Mouse (Mus musculus) layer of hippocampus, postnatal 10 days (tissue): ENCODE measurements at regions not wholly inside any gene's neighbourhood (a gene's known extent, or its start where the extent isn't known, plus 50 kb on each side); places are given as distances from the start of the nearest gene placed in this dataset.

Source experiments
- DNase-seq, 2 experiments: peaks; one replicate each; pipeline ENCODE4 v3.0.0; 2021; ENCODE audit warnings: low spot score in 2 of 2

DNA sequence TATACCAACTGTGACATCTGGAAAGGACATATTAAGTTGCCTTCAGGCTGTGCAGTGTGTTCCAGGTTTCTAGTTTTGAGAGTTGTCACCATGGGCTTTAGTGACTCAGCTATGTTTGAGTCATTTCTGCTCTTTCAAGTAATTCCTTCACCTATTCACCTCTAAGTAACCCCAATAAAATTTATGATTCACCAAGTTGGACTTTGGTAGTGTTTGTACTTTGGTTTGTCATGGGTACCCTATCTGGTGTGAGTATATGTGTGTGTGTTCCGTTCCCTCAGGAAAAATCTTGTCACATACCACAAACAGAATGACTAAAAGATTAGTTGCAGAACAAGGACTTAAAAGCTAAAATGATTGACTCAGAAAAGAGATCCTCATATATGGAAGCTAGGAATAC lies 76.8 kb upstream of the Crbn start:
- no peak for DNase-seq

GRCm38 (mm10) chr6:106891879-106892638 lies 92.2 kb upstream of the Crbn start:
- peak; percentile 5 to 14 for DNase-seq

- no peak for DNase-seq
Measured at GRCm38 (mm10) chr6:106892639-106892934, 92.7 kb upstream of the Crbn start.

- no peak for DNase-seq
Measured at GRCm38 (mm10) chr6:106903953-106904683, 104.2 kb upstream of the Crbn start.

- DNase-seq: no peak
Measured at GRCm38 (mm10) chr6:106915121-106915520, 115.2 kb upstream of the Crbn start.

GRCm38 (mm10) chr6:106916683-106917289 lies 116.9 kb upstream of the Crbn start:
- no peak for DNase-seq

- no peak for DNase-seq
Measured at GRCm38 (mm10) chr6:106920951-106921350, 121.1 kb upstream of the Crbn start.

GRCm38 (mm10) chr6:106925486-106925885 lies 125.6 kb upstream of the Crbn start:
- no peak for DNase-seq

DNA sequence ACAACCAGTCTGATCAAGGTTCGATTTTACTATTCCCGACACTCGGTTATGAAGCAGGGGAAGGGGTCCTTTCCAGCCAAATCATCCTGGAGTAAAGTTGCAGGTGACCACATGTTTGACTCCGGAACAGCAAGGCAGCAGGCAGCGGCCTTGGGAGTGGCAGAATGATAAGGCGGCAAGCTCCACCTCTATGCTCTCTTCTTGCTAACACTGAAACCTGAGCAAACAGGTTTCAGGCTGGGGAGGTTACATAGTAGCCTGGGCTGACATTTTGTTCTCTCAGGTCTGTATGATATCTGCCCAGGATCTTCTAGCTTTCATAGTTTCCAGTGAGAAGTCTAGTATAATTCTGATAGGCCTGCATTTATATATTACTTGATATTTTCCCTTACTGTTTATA lies 133.7 kb upstream of the Crbn start:
- no peak for DNase-seq

DNA sequence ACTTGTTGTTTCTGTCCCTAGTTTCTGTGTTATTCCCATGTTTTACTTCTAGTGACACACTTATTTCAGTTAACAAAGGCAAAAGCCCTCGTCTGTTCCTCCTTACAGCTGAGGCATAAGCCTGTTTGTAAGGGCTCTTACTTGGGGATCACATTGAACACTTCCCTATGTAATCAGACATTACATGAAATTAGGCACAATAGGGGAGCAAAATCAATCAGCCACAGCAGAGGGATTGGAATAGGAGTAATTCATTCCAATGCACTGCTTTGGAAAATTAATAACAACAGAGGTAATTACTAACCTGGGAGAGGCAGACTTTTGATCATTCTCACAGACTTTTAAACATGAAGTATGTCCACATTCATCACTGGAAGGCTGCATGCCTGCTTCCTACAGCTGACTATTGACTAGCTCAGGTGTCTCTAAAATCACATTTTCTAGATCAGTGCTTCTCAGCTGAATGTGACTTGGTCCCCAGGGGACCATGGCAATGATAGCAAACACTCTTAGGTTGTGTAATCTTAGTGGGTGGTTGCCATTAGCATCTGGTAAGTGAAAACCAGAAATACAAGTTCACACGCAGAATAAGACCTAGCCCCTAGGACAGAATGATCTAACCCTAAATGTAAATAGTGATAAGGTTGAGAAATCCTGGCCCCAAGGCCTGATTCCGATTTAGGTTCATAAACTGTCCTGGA lies 146.5 kb upstream of the Crbn start:
- no peak for DNase-seq

DNA sequence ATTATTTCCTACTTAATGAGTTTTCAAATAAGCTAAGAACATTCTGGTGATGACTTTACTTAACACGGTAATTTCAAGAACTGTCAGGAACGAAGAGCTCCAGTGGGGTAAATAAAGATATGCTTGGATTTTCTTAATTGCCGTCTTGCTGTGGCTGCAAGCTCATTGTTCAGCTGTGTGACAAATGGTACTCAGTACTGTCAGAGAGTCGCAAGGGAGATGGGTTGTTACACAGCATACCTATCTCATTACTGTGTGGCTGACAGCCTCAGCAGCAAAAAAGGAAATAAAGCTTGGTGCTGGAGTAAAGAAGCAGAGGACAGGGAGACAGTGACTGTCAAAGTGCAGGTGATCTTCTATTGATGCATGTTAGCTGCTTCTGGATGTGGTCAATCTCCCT lies 151.0 kb upstream of the Crbn start:
- no peak for DNase-seq

DNA sequence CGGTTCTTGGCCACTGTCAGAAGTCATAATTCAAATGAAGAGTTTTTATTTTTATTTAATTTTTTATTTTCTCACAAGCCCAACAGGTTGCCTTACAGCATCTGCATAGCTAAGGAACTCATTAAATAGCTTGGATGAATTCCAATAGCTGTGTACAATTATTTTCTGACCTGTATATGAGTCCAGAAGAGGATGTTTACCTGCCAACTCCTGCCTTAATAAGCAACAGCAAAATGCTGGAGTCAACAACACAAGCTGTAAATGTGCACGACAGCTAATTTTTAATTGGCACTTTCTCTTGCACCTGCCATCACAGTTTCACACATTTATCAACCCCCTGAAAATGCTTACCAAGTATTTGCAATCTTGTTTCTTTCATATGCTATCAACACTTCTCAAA lies 161.4 kb upstream of the Crbn start:
- DNase-seq: no peak

DNA sequence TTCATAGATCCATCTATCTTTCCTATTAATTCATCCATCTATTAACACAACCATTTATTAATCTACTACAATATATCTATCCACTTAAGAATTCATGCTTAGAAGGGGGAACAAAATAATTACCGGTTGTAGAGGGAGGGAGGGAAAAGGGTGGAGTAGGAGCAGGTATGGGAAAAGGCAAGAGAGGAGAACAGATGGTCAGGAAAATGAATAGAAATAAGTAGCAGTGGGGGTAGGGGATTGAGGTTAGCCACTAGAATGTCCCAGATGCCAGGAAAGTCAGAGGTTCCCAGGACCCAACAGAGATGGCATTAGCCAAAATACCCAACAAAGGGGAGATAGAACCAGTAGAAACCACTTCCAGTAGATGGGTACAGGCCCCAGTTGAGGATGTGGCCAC lies 164.5 kb upstream of the Crbn start:
- no peak for DNase-seq

- DNase-seq: no peak
Measured at GRCm38 (mm10) chr6:106975439-106975838, 175.6 kb upstream of the Crbn start.

GRCm38 (mm10) chr6:106978721-106979120 lies 178.8 kb upstream of the Crbn start:
- no peak for DNase-seq

DNA sequence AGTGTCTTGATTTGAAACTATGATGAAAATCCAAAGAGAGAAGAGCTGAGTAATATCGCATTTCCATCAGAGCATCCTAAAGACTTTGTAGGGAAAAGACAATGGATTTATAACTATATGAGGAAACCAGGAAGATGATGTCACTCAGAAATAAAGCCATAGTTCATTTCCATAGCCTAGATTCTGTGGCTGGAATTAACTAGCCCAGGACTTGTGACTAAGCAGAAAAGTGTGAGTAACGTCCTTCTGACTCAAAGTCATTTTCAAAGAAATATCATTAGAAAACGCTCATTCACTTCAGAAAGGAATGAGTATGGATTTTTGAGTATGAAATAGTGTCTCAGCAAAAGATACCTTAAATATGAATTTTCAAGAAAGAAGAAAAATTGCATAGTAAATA lies 179.9 kb upstream of the Crbn start:
- DNase-seq: no peak

- no peak for DNase-seq
Measured at GRCm38 (mm10) chr6:106980188-106980587, 180.3 kb upstream of the Crbn start.

- DNase-seq: no peak
Measured at GRCm38 (mm10) chr6:106981232-106981631, 181.4 kb upstream of the Crbn start.

DNA sequence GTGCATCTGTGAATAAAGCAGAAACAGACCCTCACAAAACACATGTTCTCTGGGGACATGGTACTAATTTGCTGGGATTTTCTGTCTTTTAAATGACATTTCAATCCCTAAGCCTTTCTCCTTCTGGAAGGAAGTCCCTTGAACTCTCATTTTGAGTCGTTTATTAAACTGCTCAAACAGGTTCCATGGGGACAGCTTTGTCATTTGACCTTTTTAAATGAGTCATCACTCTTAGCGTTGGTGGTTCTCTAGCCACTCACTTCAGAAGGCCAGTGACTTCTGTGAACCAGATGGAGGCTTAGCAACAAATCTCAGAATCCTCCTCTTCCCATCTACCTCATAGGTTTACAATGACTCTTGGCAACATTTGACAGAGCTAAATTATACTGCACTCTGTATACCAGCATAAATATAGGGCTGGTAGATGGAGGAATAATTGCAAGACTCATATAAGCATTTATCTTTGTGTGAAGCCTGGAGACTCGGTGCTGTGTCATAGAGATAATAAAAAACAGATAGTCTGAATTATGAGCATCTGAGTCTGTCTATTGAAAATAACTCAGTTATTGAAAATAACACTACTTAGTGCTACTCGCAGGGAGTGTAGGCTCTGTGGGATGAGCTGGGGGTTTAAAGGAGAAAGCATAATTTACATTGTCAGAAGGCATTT lies 185.4 kb upstream of the Crbn start:
- DNase-seq: no peak

DNA sequence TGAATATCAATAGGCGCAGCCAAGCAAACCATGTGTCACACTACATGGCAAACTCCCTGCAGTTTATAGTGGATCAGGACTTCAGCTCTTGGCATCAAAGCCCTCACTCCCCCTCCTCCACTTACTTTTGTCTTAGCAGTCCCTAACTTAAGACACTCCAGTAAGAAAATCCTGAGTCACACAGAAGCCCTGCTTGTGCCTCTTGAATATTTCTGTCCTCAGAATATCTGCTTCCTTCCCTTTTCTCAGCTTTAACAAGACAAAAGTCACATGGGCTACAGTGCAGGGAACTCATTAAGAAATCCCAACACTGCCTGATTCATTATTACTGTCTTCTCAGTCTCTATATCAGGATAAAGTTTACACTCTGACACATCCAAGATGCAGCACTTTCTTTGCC lies 191.7 kb upstream of the Crbn start:
- no peak for DNase-seq

- DNase-seq: no peak
Measured at GRCm38 (mm10) chr6:107004406-107005120, 204.7 kb upstream of the Crbn start.
